8 mouse cellular contexts compared by ENCODE assay signal in genomic region chr12:76016123-76017101, GRCm38 (mm10).
DNase-seq lines count a peak whose midpoint lies in the region; ATAC-seq and TF ChIP-seq lines count a peak whose summit lies in the region.

No protein-coding gene starts in this region.

- TF ChIP-seq CTCF in bone marrow macrophage, adult 2 months (IDR thresholded peaks at IDR 0.05; ENCODE audit: low read depth, low read length): peak; percentile 77
- peak; percentile 73 for TF ChIP-seq CTCF in embryonic fibroblast, embryonic 13.5 days (IDR thresholded peaks at IDR 0.05; ENCODE audit: borderline replicate concordance, insufficient read depth, low read length)

- 74% methylated on average over 14 of the region's 14 CpGs for WGBS in forebrain, embryonic 13.5 days
- 73% methylated on average over 14 of the region's 14 CpGs for WGBS in forebrain, embryonic 15.5 days

- H3K27ac ChIP-seq in forebrain, embryonic 13.5 days: no peak overlapping the region
- no peak overlapping the region for H3K27ac ChIP-seq in forebrain, embryonic 15.5 days (replicated peaks)
- no peak overlapping the region for H3K27ac ChIP-seq in bone marrow macrophage, adult 2 months (ENCODE audit: insufficient read depth, low read depth, low read length)
- H3K27ac ChIP-seq in embryonic fibroblast, embryonic 13.5 days (ENCODE audit: insufficient read depth, low read length): no peak overlapping the region

- H3K4me2 ChIP-seq in forebrain, embryonic 13.5 days: no peak overlapping the region
- H3K4me2 ChIP-seq in forebrain, embryonic 15.5 days (replicated peaks): no peak overlapping the region

- no peak overlapping the region for H3K9ac ChIP-seq in forebrain, embryonic 13.5 days
- H3K9ac ChIP-seq in forebrain, embryonic 15.5 days (replicated peaks): no peak overlapping the region

- H3K27me3 ChIP-seq in forebrain, embryonic 13.5 days: no peaks in the 10 kb centered on the region
- H3K27me3 ChIP-seq in forebrain, embryonic 15.5 days: no peaks in the 10 kb centered on the region

- no peak overlapping the region for H3K4me3 ChIP-seq in forebrain, embryonic 13.5 days
- H3K4me3 ChIP-seq in forebrain, embryonic 15.5 days: no peak overlapping the region
- H3K4me3 ChIP-seq in bone marrow macrophage, adult 2 months (ENCODE audit: insufficient read depth, low read length): no peak overlapping the region
- no peak overlapping the region for H3K4me3 ChIP-seq in embryonic fibroblast, embryonic 13.5 days (ENCODE audit: insufficient read depth, low read length)

- H3K4me1 ChIP-seq in forebrain, embryonic 13.5 days: no peaks in the 10 kb centered on the region
- no peaks in the 10 kb centered on the region for H3K4me1 ChIP-seq in forebrain, embryonic 15.5 days
- H3K4me1 ChIP-seq in bone marrow macrophage, adult 2 months (ENCODE audit: control insufficient read depth, insufficient read depth, low read length): no peaks in the 10 kb centered on the region
- H3K4me1 ChIP-seq in embryonic fibroblast, embryonic 13.5 days (ENCODE audit: control insufficient read depth, insufficient read depth, low read length): peaks cover 9% of the 10 kb centered on the region

- ATAC-seq in forebrain, embryonic 13.5 days: 0 out of 2 replicates have a peak, but pooled peaks have one; percentile 43
- no peak; the same call in 1 of the 2 replicates for ATAC-seq in forebrain, embryonic 15.5 days (replicated peaks)

- no peaks in the 10 kb centered on the region for H3K9me3 ChIP-seq in forebrain, embryonic 13.5 days (replicated peaks)
- H3K9me3 ChIP-seq in forebrain, embryonic 15.5 days: no peaks in the 10 kb centered on the region

- peaks cover 62% of the 10 kb centered on the region for H3K36me3 ChIP-seq in forebrain, embryonic 13.5 days (ENCODE audit: poor library complexity, severe bottlenecking)
- peaks cover 32% of the 10 kb centered on the region for H3K36me3 ChIP-seq in forebrain, embryonic 15.5 days

- peak; percentile 86 for DNase-seq in heart, postnatal 4 days
- peak; percentile 65 to 83 for DNase-seq in layer of hippocampus, postnatal 14 days (ENCODE audit: low spot score in 2 of 2)
- peak; percentile 64 to 83 for DNase-seq in lung, postnatal 4 days
- DNase-seq in spleen, postnatal 4 days (ENCODE audit: low spot score in 2 of 2): peak; percentile 68 to 88

- no peak for TF ChIP-seq POLR2A in bone marrow macrophage, adult 2 months (IDR thresholded peaks at IDR 0.05; ENCODE audit: borderline replicate concordance, low read depth, low read length)
- no peak for TF ChIP-seq POLR2A in embryonic fibroblast, embryonic 13.5 days (IDR thresholded peaks at IDR 0.05; ENCODE audit: low read depth, low read length)
